Mouse (Mus musculus): ENCODE results near the gene Lamp2. TPM values are rescaled to one million over a fixed set of nuclear protein-coding genes. Genes with fewer than 3 reads are reported as not detected.
A peak's percentile ranks its signal among the peaks of the same experiment; 100 is the strongest.
"Not testable (repeated sequence)": the region's sequence is repeated elsewhere in the genome, so short reads cannot be mapped to it uniquely, and the experiment has no call there.

Lamp2 gene
- 187 and 188 TPM in 2 replicates for polyA plus RNA-seq (2015; fragmentation: Nextera tagmentation; extraction: Ambion mirVana)

DNA sequence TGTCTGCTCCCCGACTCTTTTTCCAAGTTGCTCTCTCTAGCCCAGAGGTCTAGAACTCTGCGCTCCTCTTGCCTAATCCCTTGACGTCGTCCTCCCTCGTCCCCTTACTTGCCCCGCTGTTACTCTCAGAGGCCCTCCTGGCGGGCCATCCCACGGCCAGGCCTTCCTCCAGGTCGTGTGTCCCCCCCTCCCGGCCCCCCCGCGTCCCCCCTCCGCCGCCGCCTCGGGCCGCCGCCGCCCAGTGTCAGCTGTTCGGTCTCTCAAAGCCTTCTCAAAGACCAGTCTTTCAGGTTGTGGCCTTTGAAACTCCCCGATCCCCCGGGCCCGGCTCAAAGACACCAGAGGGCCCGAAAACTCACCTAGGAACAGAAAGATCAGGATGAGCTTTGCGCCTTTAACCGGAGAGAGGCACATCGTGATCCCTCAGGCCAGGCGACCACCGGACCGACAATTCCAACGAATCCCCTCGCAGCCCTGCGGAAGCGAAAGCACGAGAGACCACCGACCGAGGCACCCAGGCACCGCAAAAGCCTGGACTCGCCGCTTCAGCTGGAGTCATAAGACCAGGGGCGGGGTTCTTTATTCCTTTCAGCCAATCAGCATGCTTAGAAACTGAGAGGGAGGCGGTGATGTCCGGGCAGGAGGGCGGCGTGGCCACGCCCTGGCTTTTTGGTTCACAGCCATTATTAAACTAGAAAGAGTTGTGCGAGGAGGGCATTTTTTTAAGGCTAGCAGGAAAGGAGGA, at the start of gene Lamp2:
Gene Lamp2 (minus strand): TSS at position 565 of the 745 bp plus-strand sequence.
- Histone ChIP-seq H3K27me3 (ENCODE audit: insufficient read depth, low read length) (no peaks in the 10 kb centered on the region), H3K9ac (replicated peaks; ENCODE audit: low read length) (peak within 1 kb of the TSS; percentile 78), H3K4me2 (replicated peaks; ENCODE audit: low read depth, low read length) (peak within 1 kb of the TSS; percentile 54), H3K36me3 (ENCODE audit: insufficient read depth, low read length) (peaks cover 1% of the 10 kb centered on the region; the same call in 1 of the 2 replicates), H3K9me3 (ENCODE audit: low read length) (no peaks in the 10 kb centered on the region), H3K4me3 (ENCODE audit: low read length) (peak within 1 kb of the TSS; percentile 66), H3K4me1 (ENCODE audit: insufficient read depth, low read length) (no peaks in the 10 kb centered on the region), H3K27ac (ENCODE audit: low read length) (peak within 1 kb of the TSS; percentile 81)
- WGBS = 17% methylated on average over 45 of the region's 47 CpGs
- ATAC-seq (ENCODE audit: low FRiP score, low TSS enrichment) = peak; percentile 97

DNA sequence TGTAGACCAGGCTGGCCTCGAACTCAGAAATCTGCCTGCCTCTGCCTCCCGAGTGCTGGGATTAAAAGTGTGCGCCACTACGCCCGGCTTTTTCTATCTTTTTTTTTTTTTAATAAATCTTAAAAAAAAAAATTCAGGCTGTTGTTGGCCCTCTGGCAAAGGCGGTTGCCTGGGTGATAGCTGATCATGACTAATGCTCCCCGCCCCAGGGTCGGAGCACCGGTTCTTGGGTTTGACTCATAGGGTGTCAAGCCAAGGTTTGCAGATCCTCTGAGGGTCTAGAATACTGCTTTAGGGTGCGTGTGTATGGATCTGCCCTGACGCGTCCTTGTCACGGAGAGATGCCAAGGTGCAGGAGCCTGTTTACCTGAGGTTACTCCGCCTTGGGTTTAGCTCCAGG, 48.6 kb upstream of the Lamp2 start:
- H3K27ac ChIP-seq (ENCODE audit: low read length) = no peak overlapping the region
- H3K27me3 ChIP-seq (ENCODE audit: insufficient read depth, low read length) = no peaks in the 10 kb centered on the region
- no peak overlapping the region for H3K9ac ChIP-seq (replicated peaks; ENCODE audit: low read length)
- no peak overlapping the region for H3K4me3 ChIP-seq (ENCODE audit: low read length)
- H3K4me2 ChIP-seq (replicated peaks; ENCODE audit: low read depth, low read length) = no peak overlapping the region
- ATAC-seq (ENCODE audit: low FRiP score, low TSS enrichment) = no peak
- WGBS = 88% methylated on average over 13 of the region's 14 CpGs
- no peaks in the 10 kb centered on the region for H3K4me1 ChIP-seq (ENCODE audit: insufficient read depth, low read length)
- H3K36me3 ChIP-seq (ENCODE audit: insufficient read depth, low read length) = no peaks in the 10 kb centered on the region
- no peaks in the 10 kb centered on the region for H3K9me3 ChIP-seq (ENCODE audit: low read length)

DNA sequence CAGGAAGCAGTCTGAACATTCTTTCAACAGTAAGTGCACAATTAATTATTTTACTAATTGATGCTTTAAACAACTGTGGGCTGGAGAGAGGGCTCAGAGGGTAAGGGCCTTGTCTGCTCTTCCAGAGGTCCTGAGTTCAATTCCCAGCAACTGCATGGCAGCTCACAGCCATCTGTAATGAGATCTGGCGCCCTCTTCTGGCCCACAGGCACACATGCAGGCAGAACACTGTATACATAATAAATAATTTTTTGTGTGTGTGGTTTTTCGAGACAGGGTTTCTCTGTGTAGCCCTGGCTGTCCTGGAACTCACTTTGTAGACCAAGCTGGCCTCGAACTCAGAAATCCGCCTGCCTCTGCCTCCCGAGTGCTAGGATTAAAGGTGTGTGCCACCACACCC, 45.9 kb upstream of the Lamp2 start:
- H3K4me2 ChIP-seq (replicated peaks; ENCODE audit: low read depth, low read length); H3K4me1 ChIP-seq (ENCODE audit: insufficient read depth, low read length); H3K9me3 ChIP-seq (ENCODE audit: low read length); H3K9ac ChIP-seq (replicated peaks; ENCODE audit: low read length); ATAC-seq (ENCODE audit: low FRiP score, low TSS enrichment); H3K27ac ChIP-seq (ENCODE audit: low read length); H3K36me3 ChIP-seq (ENCODE audit: insufficient read depth, low read length); H3K27me3 ChIP-seq (ENCODE audit: insufficient read depth, low read length); H3K4me3 ChIP-seq (ENCODE audit: low read length): not testable (repeated sequence)
- 82% methylated on average over 5 of the region's 5 CpGs for WGBS

DNA sequence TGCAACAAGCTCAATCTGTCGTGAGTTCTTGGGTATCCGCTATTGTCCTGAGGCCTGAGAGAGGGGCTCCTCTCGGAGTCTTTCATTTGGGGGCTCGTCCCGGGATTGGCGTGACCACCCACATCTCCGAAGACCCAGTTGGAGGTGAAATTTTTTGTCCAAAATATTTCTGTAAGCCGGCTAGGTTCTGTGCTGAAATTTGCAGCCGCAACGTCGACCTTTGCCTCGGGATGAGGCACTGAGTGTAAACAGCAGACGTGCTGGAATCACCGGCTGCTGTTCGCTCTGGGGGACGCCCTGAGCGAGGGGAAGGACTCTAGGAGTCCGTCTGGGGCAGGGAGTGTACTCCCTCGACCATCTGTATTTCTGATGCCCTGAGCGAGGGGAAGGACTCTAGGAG, 29.2 kb upstream of the Lamp2 start:
- peak overlapping the region; percentile 32 for H3K4me2 ChIP-seq (replicated peaks; ENCODE audit: low read depth, low read length)
- 40% methylated on average over 20 of the region's 20 CpGs for WGBS
- not testable (repeated sequence) for H3K27me3 ChIP-seq (ENCODE audit: insufficient read depth, low read length); H3K27ac ChIP-seq (ENCODE audit: low read length); H3K36me3 ChIP-seq (ENCODE audit: insufficient read depth, low read length); H3K4me3 ChIP-seq (ENCODE audit: low read length); H3K9ac ChIP-seq (replicated peaks; ENCODE audit: low read length); H3K4me1 ChIP-seq (ENCODE audit: insufficient read depth, low read length); ATAC-seq (ENCODE audit: low FRiP score, low TSS enrichment); H3K9me3 ChIP-seq (ENCODE audit: low read length)

DNA sequence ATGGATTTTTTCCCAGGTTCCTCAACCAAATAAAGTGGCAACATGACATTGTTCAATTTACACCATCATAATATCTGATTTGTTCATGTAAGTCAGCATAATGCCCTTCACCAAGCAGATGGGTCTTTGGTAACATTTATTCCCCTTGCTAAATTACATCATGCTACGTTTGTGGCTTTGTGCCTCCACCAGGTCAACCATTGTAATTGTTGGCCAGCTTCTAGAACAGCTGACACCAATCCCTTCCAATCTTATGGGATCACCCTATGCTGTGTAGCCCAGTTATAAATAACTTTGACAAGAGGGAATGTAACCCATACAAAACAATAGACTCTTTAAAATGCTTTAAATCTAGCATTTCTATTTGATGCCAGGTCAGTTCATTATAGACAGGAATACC, 22.3 kb upstream of the Lamp2 start:
- 58% methylated on average over 1 of the region's 1 CpGs for WGBS
- Histone ChIP-seq H3K27ac (ENCODE audit: low read length) (no peak overlapping the region), H3K4me3 (ENCODE audit: low read length) (no peak overlapping the region), H3K9ac (replicated peaks; ENCODE audit: low read length) (no peak overlapping the region), H3K36me3 (ENCODE audit: insufficient read depth, low read length) (no peaks in the 10 kb centered on the region), H3K27me3 (ENCODE audit: insufficient read depth, low read length) (no peaks in the 10 kb centered on the region), H3K9me3 (ENCODE audit: low read length) (no peaks in the 10 kb centered on the region), H3K4me1 (ENCODE audit: insufficient read depth, low read length) (no peaks in the 10 kb centered on the region), H3K4me2 (replicated peaks; ENCODE audit: low read depth, low read length) (no peak overlapping the region)
- no peak for ATAC-seq (ENCODE audit: low FRiP score, low TSS enrichment)

DNA sequence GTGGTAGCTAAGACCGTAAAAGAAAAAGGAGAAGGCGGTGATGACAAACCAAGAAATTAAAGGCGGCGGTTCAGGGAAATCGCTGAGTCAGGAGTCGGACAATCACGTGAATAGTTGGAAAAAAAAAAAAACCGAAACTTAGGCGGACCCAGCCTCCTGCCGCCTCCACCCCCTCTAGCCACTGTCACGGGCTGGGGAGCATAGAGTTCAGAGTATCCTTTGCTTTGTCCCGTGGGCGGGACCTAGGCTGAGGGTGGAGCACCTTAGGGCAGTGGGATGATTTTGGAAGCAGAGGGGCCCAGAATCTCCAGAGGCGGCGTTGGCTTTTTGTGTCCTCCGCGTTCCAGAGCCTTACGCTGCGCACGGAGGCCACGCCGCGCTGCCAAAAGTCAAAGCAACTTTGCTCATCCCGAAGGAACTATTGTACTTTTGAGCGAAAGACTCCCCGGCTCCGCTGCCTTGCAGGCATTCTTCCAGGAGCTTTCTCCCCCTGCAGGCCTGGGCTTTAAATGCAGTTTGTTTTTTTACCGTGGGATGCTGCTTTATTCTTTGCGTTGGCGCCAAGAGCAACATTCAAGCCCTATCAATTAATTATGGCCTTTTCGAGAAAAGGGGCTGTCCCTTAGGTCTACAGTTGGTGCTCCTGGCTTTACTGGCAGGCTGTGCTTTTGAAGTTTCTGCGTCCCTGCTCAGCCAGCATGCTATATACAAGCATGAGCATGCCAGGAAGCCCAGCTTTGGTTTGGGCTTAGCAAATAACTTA, 17.5 kb upstream of the Lamp2 start:
- ATAC-seq (ENCODE audit: low FRiP score, low TSS enrichment) = peak; percentile 99
- H3K9ac ChIP-seq (replicated peaks; ENCODE audit: low read length) = peak overlapping the region; percentile 57

DNA sequence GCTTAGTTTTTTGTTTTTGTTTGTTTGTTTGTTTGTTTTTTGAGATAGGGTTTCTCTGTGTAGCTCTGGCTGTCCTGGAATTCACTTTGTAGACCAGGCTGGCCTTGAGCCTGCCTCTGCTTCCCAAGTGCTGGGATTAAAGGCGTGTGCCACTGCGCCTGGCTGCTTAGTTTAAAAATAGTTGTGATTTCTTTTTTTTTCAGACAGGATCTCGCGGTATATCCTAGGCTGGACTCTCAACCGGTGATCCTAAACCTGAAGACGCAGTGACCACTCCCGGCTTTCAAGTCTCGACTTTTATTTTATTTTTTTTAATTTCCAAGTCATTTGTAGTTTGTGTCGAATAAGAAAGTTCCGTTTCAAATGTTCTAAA, 16.9 kb upstream of the Lamp2 start:
- H3K27ac ChIP-seq (ENCODE audit: low read length) = peak overlapping the region; percentile 94; the same call in 1 of the 2 replicates
- 18% methylated on average over 10 of the region's 10 CpGs for WGBS
- peak overlapping the region; percentile 47 for H3K4me2 ChIP-seq (replicated peaks; ENCODE audit: low read depth, low read length)
- peak overlapping the region; percentile 53 for H3K4me3 ChIP-seq (ENCODE audit: low read length)
- H3K36me3 ChIP-seq (ENCODE audit: insufficient read depth, low read length) = no peaks in the 10 kb centered on the region
- peak; percentile 77; the same call in 1 of the 2 replicates for ATAC-seq (ENCODE audit: low FRiP score, low TSS enrichment)
- H3K27me3 ChIP-seq (ENCODE audit: insufficient read depth, low read length) = no peaks in the 10 kb centered on the region
- H3K9me3 ChIP-seq (ENCODE audit: low read length) = no peaks in the 10 kb centered on the region
- no peaks in the 10 kb centered on the region for H3K4me1 ChIP-seq (ENCODE audit: insufficient read depth, low read length)
- no peak overlapping the region for H3K9ac ChIP-seq (replicated peaks; ENCODE audit: low read length)

More for the DNA sequence above, 17.5 kb upstream of the Lamp2 start:
- H3K4me3 ChIP-seq (ENCODE audit: low read length) = peak overlapping the region; percentile 53
- H3K9me3 ChIP-seq (ENCODE audit: low read length) = no peaks in the 10 kb centered on the region
- no peaks in the 10 kb centered on the region for H3K36me3 ChIP-seq (ENCODE audit: insufficient read depth, low read length)
- H3K4me2 ChIP-seq (replicated peaks; ENCODE audit: low read depth, low read length) = peak overlapping the region; percentile 47
- WGBS = 15% methylated on average over 32 of the region's 32 CpGs
- peak overlapping the region; percentile 94 for H3K27ac ChIP-seq (ENCODE audit: low read length)
- no peaks in the 10 kb centered on the region for H3K27me3 ChIP-seq (ENCODE audit: insufficient read depth, low read length)
- no peaks in the 10 kb centered on the region for H3K4me1 ChIP-seq (ENCODE audit: insufficient read depth, low read length)

DNA sequence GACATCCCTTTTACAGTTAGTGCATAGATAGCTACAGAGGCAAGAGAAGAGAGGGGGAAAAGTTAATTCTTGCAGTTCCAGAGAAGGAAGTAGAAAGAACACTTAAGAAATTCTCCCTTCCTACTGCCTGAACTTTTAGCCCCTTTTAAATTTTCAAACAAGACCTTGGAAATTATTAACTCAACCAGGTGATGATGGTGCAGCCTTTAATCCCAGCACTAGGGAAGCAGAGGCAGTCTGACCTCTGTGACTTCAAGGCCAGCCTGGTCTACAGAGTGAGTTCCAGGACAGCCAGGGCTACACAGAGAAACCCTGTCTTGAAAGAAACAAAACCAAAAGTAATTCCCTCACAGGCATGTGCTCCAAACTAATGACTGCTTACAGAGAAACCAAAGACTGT, 10.0 kb upstream of the Lamp2 start:
- Histone ChIP-seq H3K27me3 (ENCODE audit: insufficient read depth, low read length) (no peaks in the 10 kb centered on the region), H3K27ac (ENCODE audit: low read length) (no peak overlapping the region), H3K4me3 (ENCODE audit: low read length) (no peak overlapping the region), H3K4me1 (ENCODE audit: insufficient read depth, low read length) (no peaks in the 10 kb centered on the region), H3K9ac (replicated peaks; ENCODE audit: low read length) (no peak overlapping the region), H3K9me3 (ENCODE audit: low read length) (no peaks in the 10 kb centered on the region), H3K36me3 (ENCODE audit: insufficient read depth, low read length) (no peaks in the 10 kb centered on the region), H3K4me2 (replicated peaks; ENCODE audit: low read depth, low read length) (no peak overlapping the region)
- no peak for ATAC-seq (ENCODE audit: low FRiP score, low TSS enrichment)

DNA sequence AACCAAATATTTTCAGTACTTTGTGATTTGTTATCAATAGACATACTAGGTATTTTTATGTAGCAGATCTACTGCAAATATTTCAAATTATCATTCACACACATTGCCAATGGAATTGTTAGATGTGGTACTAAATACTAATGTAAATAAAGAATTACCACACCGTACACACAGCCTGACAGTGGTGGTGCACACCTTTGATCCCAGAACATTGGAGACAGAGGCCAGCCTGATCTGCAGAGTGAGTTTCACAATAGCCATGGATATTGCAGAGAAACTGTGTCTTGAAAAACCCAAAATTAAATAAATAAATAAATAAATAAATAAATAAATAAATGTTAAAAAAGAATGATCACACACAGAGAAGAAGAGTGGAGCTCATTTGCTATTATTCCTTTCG, 6.9 kb upstream of the Lamp2 start:
- Histone ChIP-seq H3K27me3 (ENCODE audit: insufficient read depth, low read length) (no peaks in the 10 kb centered on the region), H3K9me3 (ENCODE audit: low read length) (no peaks in the 10 kb centered on the region), H3K4me2 (replicated peaks; ENCODE audit: low read depth, low read length) (no peak overlapping the region), H3K36me3 (ENCODE audit: insufficient read depth, low read length) (no peaks in the 10 kb centered on the region), H3K9ac (replicated peaks; ENCODE audit: low read length) (no peak overlapping the region), H3K4me3 (ENCODE audit: low read length) (no peak overlapping the region), H3K27ac (ENCODE audit: low read length) (no peak overlapping the region), H3K4me1 (ENCODE audit: insufficient read depth, low read length) (no peaks in the 10 kb centered on the region)
- no peak for ATAC-seq (ENCODE audit: low FRiP score, low TSS enrichment)
- WGBS = 92% methylated on average over 2 of the region's 2 CpGs

DNA sequence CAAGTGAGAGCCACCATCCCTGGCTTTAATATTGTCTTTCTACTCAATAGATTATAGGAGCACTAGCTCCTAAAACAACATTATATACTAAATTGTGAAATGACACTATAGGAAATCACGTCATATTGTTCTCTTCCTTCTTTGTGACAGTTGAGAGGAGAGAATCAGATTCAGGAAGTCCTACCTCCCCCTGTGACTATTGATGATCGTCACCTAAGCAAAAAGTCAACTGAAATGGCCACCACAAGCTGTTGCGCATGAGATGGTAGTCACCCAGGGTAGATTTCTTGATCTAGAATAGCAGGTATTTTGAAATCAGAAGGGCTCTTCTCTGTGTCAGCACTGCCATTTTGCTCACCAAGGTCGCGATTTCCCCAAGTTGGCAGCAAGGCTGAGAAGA, 5.8 kb upstream of the Lamp2 start:
- 83% methylated on average over 5 of the region's 5 CpGs for WGBS
- Histone ChIP-seq H3K4me3 (ENCODE audit: low read length) (no peak overlapping the region), H3K9me3 (ENCODE audit: low read length) (no peaks in the 10 kb centered on the region), H3K9ac (replicated peaks; ENCODE audit: low read length) (no peak overlapping the region), H3K36me3 (ENCODE audit: insufficient read depth, low read length) (no peaks in the 10 kb centered on the region), H3K4me2 (replicated peaks; ENCODE audit: low read depth, low read length) (no peak overlapping the region), H3K4me1 (ENCODE audit: insufficient read depth, low read length) (no peaks in the 10 kb centered on the region), H3K27ac (ENCODE audit: low read length) (no peak overlapping the region), H3K27me3 (ENCODE audit: insufficient read depth, low read length) (no peaks in the 10 kb centered on the region)
- ATAC-seq (ENCODE audit: low FRiP score, low TSS enrichment) = no peak
